Mouse (Mus musculus) midbrain, embryonic 16.5 days (tissue): ENCODE measurements around the gene Fads6. TPM values are rescaled to one million over a fixed set of nuclear protein-coding genes. Genes with fewer than 3 reads are reported as not detected.

Experiments used
- ATAC-seq: fragments of 200-750 bp; cut with Nextera tagmentation; 2 replicates; pipeline ENCODE4 v1.8.0; 2017; ENCODE audit warnings: moderate TSS enrichment
- H3K27ac ChIP-seq: fragments of 300-500 bp; sonication (generic); 2 replicates; pipeline ENCODE4 v1.5.1; 2014; ENCODE audit warnings: mild to moderate bottlenecking, low read length, mixed read lengths
- H3K27me3 ChIP-seq: fragments of 300-500 bp; sonication (generic); 2 replicates; pipeline ENCODE4 v1.6.1; 2014; ENCODE audit warnings: low read depth, low read length, mixed read lengths; ENCODE audit not compliant: control insufficient read depth, insufficient read depth
- H3K36me3 ChIP-seq: fragments of 300-500 bp; sonication (generic); 2 replicates; pipeline ENCODE4 v1.6.1; 2014; ENCODE audit warnings: mild to moderate bottlenecking, low read length, moderate library complexity, mixed read lengths; ENCODE audit not compliant: control insufficient read depth, insufficient read depth
- H3K4me1 ChIP-seq: fragments of 300-500 bp; sonication (generic); 2 replicates; pipeline ENCODE4 v1.6.1; 2014; ENCODE audit warnings: mild to moderate bottlenecking, low read length, mixed read lengths; ENCODE audit not compliant: control insufficient read depth, insufficient read depth
- H3K4me2 ChIP-seq: fragments of 300-500 bp; sonication (generic); 2 replicates; pipeline ENCODE4 v1.6.1; 2014; ENCODE audit warnings: mild to moderate bottlenecking, low read length, mixed read lengths
- H3K4me3 ChIP-seq: fragments of 300-500 bp; sonication (generic); 2 replicates; pipeline ENCODE4 v1.5.1; 2014; ENCODE audit warnings: low read depth, mild to moderate bottlenecking, low read length, moderate library complexity, mixed read lengths
- H3K9ac ChIP-seq: fragments of 300-500 bp; sonication (generic); 2 replicates; pipeline ENCODE4 v1.6.1; 2014; ENCODE audit warnings: low read depth, low read length, mixed read lengths
- H3K9me3 ChIP-seq: fragments of 300-500 bp; sonication (generic); replicated peaks from 2 replicates; pipeline ENCODE4 v1.6.1; 2014; ENCODE audit warnings: mild to moderate bottlenecking, low read length, mixed read lengths; ENCODE audit not compliant: control insufficient read depth, poor library complexity, severe bottlenecking
- WGBS: fragments of 180-500 bp; shearing (Covaris S2); extraction: QIAGEN DNeasy Blood & Tissue Kit; methylation state at CpG from one replicate; pipeline ENCODE4 v1.1.7; 2014; 5-methylcytosine and 5-hydroxymethylcytosine counted together
- microRNA-seq: library from miRNA; unstranded; fragments of <30 nt; microRNA quantifications from one replicate; pipeline ENCODE4, GENCODE M21; 2017
- polyA plus RNA-seq: library from polyadenylated mRNA; unstranded; fragments of >200 nt; fragmentation: Nextera tagmentation; extraction: Ambion mirVana; gene quantifications from 2 replicates; pipeline ENCODE4 v1.2.1, GENCODE M21; 2015

Gene Fads6
- polyA plus RNA-seq, 1 experiment from 2014 or later = 1.4 TPM

DNA sequence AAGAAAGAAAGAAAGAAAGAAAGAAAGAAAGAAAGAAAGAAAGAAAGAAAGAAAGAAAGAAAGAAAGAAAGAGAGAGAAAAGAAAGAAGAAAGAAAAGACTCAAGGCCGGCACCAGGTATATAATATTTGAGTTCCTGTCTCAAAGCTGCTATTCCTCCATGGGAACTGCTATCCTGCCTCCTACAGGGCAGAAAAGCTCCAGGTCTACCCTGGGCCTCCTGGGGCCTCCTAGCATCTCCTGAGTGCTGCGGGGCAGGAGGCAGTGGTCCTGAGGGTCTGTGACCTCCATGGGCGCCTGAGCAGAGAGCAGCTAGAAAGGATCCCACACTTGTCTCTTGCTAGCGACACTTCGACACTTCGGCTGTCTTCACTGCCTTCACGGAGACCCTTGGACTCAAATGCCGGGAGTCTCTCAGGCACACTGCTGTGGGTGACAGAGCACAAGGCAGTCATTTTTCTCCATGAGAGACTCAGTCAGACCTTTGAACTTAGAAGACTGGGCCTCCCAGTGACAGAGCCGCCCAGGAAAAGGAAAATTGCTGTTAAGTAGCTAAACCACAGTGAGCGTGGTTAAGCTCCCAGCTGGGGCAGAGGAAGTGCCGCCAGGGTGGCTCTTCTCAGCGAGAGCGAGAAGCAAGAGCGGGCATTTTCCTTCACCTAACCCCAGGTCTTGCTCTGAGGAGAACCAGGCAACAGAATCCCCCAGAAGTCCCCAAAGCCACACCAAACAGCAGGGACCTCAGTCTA is 66.1 kb downstream of the Fads6 start:
- no peak overlapping the region for H3K4me2 ChIP-seq
- ATAC-seq = no peak
- no peak overlapping the region for H3K9ac ChIP-seq
- H3K4me3 ChIP-seq = no peak overlapping the region
- no peaks in the 10 kb centered on the region for H3K36me3 ChIP-seq
- H3K9me3 ChIP-seq = no peaks in the 10 kb centered on the region
- 48% methylated on average over 14 of the region's 14 CpGs for WGBS
- 0 out of 2 replicates have a peak overlapping the region, but pooled peaks have one; percentile 10 for H3K27ac ChIP-seq
- peaks cover 45% of the 10 kb centered on the region for H3K4me1 ChIP-seq
- no peaks in the 10 kb centered on the region for H3K27me3 ChIP-seq

Small RNA genes within 50 kb of the gene (microRNA-seq; reads per million reads assigned to microRNA genes)
- gene Gm25837 = not detected

Other genes with a start within 250 kb of the Fads6 start
- gene Cd300ld3, start 249.3 kb downstream of the Fads6 start, polyA plus RNA-seq = not detected in 2 replicates
- 0.11 TPM in 1 of 2 replicates, not detected in the other for gene Cd300e, start 235.5 kb downstream of the Fads6 start, polyA plus RNA-seq
- 1.0 TPM in 2 replicates for gene Rab37, start 206.2 kb downstream of the Fads6 start, polyA plus RNA-seq
- 0.34 TPM in 1 of 2 replicates, not detected in the other for gene Cd300lf, start 163.7 kb downstream of the Fads6 start, polyA plus RNA-seq
- gene Slc9a3r1, start 134.3 kb downstream of the Fads6 start, polyA plus RNA-seq = 47.5 and 57.5 TPM in 2 replicates
- gene Tmem104, start 110.2 kb downstream of the Fads6 start, polyA plus RNA-seq = 12.5 and 14.9 TPM in 2 replicates
- gene Nat9, start 109.8 kb downstream of the Fads6 start, polyA plus RNA-seq = 23.2 and 23.9 TPM in 2 replicates
- gene Grin2c, start 30.4 kb downstream of the Fads6 start, polyA plus RNA-seq = 0.18 and 0.31 TPM in 2 replicates
- gene Fdxr, start 20.6 kb downstream of the Fads6 start, polyA plus RNA-seq = 19.7 and 23.4 TPM in 2 replicates
- 0.09 and 0.29 TPM in 2 replicates for gene Otop2, start 9.5 kb upstream of the Fads6 start, polyA plus RNA-seq
- 0.10 and 0.20 TPM in 2 replicates for gene Ush1g, start 24.4 kb upstream of the Fads6 start, polyA plus RNA-seq
- gene Otop3, start 37.1 kb upstream of the Fads6 start, polyA plus RNA-seq = 0.78 and 0.80 TPM in 2 replicates
- gene Hid1, start 70.1 kb upstream of the Fads6 start, polyA plus RNA-seq = 68.6 and 75.2 TPM in 2 replicates
- 18.5 and 21.6 TPM in 2 replicates for gene Cdr2l, start 84.3 kb upstream of the Fads6 start, polyA plus RNA-seq
- 173 and 180 TPM in 2 replicates for gene Mrpl58, start 106.1 kb upstream of the Fads6 start, polyA plus RNA-seq
- 773 and 819 TPM in 2 replicates for gene Atp5h, start 122.3 kb upstream of the Fads6 start, polyA plus RNA-seq
- 20.1 and 23.1 TPM in 2 replicates for gene Kctd2, start 122.5 kb upstream of the Fads6 start, polyA plus RNA-seq
- gene Trim80, start 142.9 kb upstream of the Fads6 start, polyA plus RNA-seq = not detected in 2 replicates
- 0.19 TPM in 1 of 2 replicates, not detected in the other for gene Slc16a5, start 164.8 kb upstream of the Fads6 start, polyA plus RNA-seq
- 19.6 and 23.1 TPM in 2 replicates for gene Armc7, start 178.0 kb upstream of the Fads6 start, polyA plus RNA-seq
- 100 and 104 TPM in 2 replicates for gene Nt5c, start 194.2 kb upstream of the Fads6 start, polyA plus RNA-seq
- 1,597 and 1,674 TPM in 2 replicates for gene Jpt1, start 216.7 kb upstream of the Fads6 start, polyA plus RNA-seq
- 1,000 and 1,072 TPM in 2 replicates for gene Sumo2, start 238.6 kb upstream of the Fads6 start, polyA plus RNA-seq